Mouse (Mus musculus) bone marrow macrophage, adult 2 months (primary cell): ENCODE measurements around the gene Gm17949.

ENCODE experiments used
- CTCF ChIP-seq: IDR thresholded peaks from 2 replicates; pipeline ENCODE4 v1.5.1; 2012; ENCODE audit warnings: low read depth, mild to moderate bottlenecking, low read length, moderate library complexity
- POLR2A ChIP-seq: IDR thresholded peaks from 2 replicates; pipeline ENCODE4 v1.6.1; 2012; ENCODE audit warnings: mild to moderate bottlenecking, low read depth, low read length, borderline replicate concordance

DNA sequence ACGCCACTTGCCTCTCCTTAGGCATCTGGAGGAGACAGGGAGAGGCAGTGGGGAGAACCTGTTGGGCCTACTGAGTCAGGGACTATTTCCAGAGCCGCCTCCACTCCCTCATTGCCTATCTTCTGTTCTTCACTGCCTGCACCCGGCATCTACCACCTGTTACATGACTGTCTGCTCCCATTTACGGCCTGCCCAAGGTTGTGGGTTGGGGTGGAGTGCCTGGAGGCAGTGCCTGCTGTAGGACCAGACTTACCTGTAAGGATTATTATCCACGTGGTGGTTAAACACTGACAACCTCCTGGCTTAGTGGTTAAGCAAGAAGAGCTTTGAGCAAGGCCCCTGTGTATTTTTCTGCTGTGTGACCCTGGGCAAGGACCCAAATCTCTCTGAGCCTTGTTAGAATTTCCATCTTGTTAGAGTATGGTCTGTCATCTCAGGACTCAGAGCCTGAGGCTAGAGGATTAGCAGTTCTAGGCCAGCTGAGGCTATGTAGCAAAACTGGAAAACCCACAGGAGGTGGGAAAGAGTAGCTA, 36.5 kb upstream of the Gm17949 start:
- no peak for TF ChIP-seq POLR2A
- TF ChIP-seq CTCF = no peak
